Mouse (Mus musculus) erythroblast, embryonic 14.5 days (primary cell): Measurements from ENCODE around the gene Kif26b.

ENCODE experiments used
- GATA1 ChIP-seq: IDR thresholded peaks from 2 replicates; pipeline ENCODE4 v1.6.1; 2012; ENCODE audit warnings: low read length, inconsistent platforms, mixed read lengths
- TAL1 ChIP-seq: IDR thresholded peaks from 3 replicates; pipeline ENCODE4 v1.6.1; 2012; ENCODE audit warnings: low read length, inconsistent platforms, mixed read lengths

- TF ChIP-seq GATA1 (no peak), TAL1 (no peak)
Measured at GRCm38 (mm10) chr1:178515839-178516238, 13.1 kb upstream of the Kif26b start.
